ENCODE assay signal across 18 mouse cellular contexts in the genomic region with DNA sequence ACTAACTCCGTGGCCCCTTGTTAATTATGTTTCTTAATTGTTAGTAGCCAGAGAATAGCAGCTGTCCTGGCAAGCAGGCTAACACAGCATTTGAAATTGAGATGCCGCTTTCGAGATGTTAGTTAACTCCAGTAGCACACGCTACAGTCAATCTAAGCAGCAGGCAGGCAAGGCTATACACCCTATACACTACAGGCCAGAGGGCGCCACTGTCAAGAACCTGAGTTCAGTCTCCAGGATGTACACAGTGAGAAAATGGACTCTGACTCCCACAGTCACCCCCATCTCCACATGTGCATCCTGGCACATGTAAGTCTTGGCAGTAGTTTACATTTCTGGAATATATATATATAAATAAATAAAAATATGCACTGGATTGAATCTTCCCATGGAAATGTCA. TPM values are rescaled to one million over a fixed set of nuclear protein-coding genes. Genes with fewer than 3 reads are reported as not detected.
DNase-seq lines count a peak whose midpoint lies in the region; ATAC-seq and TF ChIP-seq lines count a peak whose summit lies in the region.
"Had no signal": no experiment of that assay in that cellular context is flagged by ENCODE, and none has a peak within 500 bp of the region (broad histone marks: within the 10 kb centered on the region; RNA-seq: fewer than 3 reads in every experiment).

No protein-coding gene starts in this region.

- no peak overlapping the region for H3K9ac ChIP-seq in heart, adult 2 months (ENCODE audit: low read depth, low read length)
- no peak overlapping the region for H3K9ac ChIP-seq in heart, embryonic 12.5 days
- no peak overlapping the region for H3K9ac ChIP-seq in lung, embryonic 14.5 days
- no peak overlapping the region for H3K9ac ChIP-seq in CH12.LX (ENCODE audit: insufficient read depth, low read depth)
- H3K9ac ChIP-seq: embryonic facial prominence, embryonic 13.5 days; hindbrain, embryonic 15.5 days; kidney, embryonic 15.5 days; midbrain, embryonic 13.5 days had no signal

- TF ChIP-seq EP300 in heart, adult 2 months (IDR thresholded peaks at IDR 0.05; ENCODE audit: insufficient read depth, low read depth, low read length) = no peak
- TF ChIP-seq EP300 in CH12.LX (IDR thresholded peaks at IDR 0.05; ENCODE audit: low read length) = no peak

- in situ Hi-C loops in CH12.LX (cut with MboI; ENCODE audit: low pct_ligation_motif_present, low pct_unique_long_range_greater_than_20kb, low sequenced_read_pairs) = no loop called here

- ATAC-seq in heart, embryonic 12.5 days (ENCODE audit: insufficient number of reproducible peaks, low FRiP score) = no peak
- ATAC-seq in lung, embryonic 14.5 days (ENCODE audit: insufficient read depth) = no peak
- no peak for ATAC-seq in activated CD4-positive, CD25-positive, alpha-beta regulatory T cell, adult 4 months
- ATAC-seq: midbrain, embryonic 13.5 days had no signal

- dilution Hi-C loops in CH12.LX (cut with MboI; ENCODE audit: extremely low pct_ligation_motif_present, extremely low pct_unique_long_range_greater_than_20kb, low sequenced_read_pairs) = no loop called here

- TF ChIP-seq POLR2A in heart, adult 2 months (IDR thresholded peaks at IDR 0.05; ENCODE audit: insufficient read depth, low read depth, low read length) = no peak
- TF ChIP-seq POLR2A in CH12.LX (IDR thresholded peaks at IDR 0.05; ENCODE audit: low read depth, low read length) = no peak
- TF ChIP-seq POLR2A in embryonic fibroblast, embryonic 13.5 days (IDR thresholded peaks at IDR 0.05; ENCODE audit: low read depth, low read length) = no peak

- no peak overlapping the region for H3K4me3 ChIP-seq in heart, adult 2 months
- no peak overlapping the region for H3K4me3 ChIP-seq in heart, embryonic 12.5 days
- no peak overlapping the region for H3K4me3 ChIP-seq in lung, embryonic 14.5 days (ENCODE audit: low read depth, low read length)
- H3K4me3 ChIP-seq in CH12.LX (replicated peaks in 1 of 3; ENCODE audit: low read depth in 2 of 3, low read length in 2 of 3, poor library complexity in 1 of 3) = no peak overlapping the region
- no peak overlapping the region for H3K4me3 ChIP-seq in embryonic fibroblast, embryonic 13.5 days (ENCODE audit: insufficient read depth, low read length)
- H3K4me3 ChIP-seq: embryonic facial prominence, embryonic 13.5 days; hindbrain, embryonic 15.5 days; kidney, embryonic 15.5 days; midbrain, embryonic 13.5 days had no signal

- H3K27me3 ChIP-seq in heart, adult 2 months (ENCODE audit: control insufficient read depth, insufficient read depth, low read length) = no peaks in the 10 kb centered on the region
- H3K27me3 ChIP-seq in heart, embryonic 12.5 days (replicated peaks) = 0 out of 2 replicates have a peak, but pooled peaks cover 8% of the 10 kb centered on the region
- no peaks in the 10 kb centered on the region for H3K27me3 ChIP-seq in lung, embryonic 14.5 days (ENCODE audit: insufficient read depth, low read length)
- no peaks in the 10 kb centered on the region for H3K27me3 ChIP-seq in CH12.LX (replicated peaks)
- H3K27me3 ChIP-seq: hindbrain, embryonic 15.5 days; kidney, embryonic 15.5 days; midbrain, embryonic 13.5 days had no signal

- H3K4me1 ChIP-seq in heart, adult 2 months (ENCODE audit: control insufficient read depth, insufficient read depth, low read length) = peaks cover 2% of the 10 kb centered on the region; the same call in 1 of the 2 replicates
- H3K4me1 ChIP-seq in heart, embryonic 12.5 days (replicated peaks) = no peaks in the 10 kb centered on the region; the same call in 1 of the 2 replicates
- no peaks in the 10 kb centered on the region for H3K4me1 ChIP-seq in lung, embryonic 14.5 days (ENCODE audit: insufficient read depth)
- no peaks in the 10 kb centered on the region for H3K4me1 ChIP-seq in CH12.LX (ENCODE audit: control insufficient read depth in 1 of 2, insufficient read depth in 2 of 2)
- peaks cover 7% of the 10 kb centered on the region for H3K4me1 ChIP-seq in embryonic fibroblast, embryonic 13.5 days (ENCODE audit: control insufficient read depth, insufficient read depth, low read length)
- H3K4me1 ChIP-seq: hindbrain, embryonic 15.5 days; kidney, embryonic 15.5 days; midbrain, embryonic 13.5 days had no signal

- peak; percentile 41 for TF ChIP-seq RAD21 in CH12.LX (IDR thresholded peaks at IDR 0.05; ENCODE audit: low read depth, low read length)

- H3K36me3 ChIP-seq in heart, adult 2 months (ENCODE audit: control insufficient read depth, insufficient read depth, low read length) = no peaks in the 10 kb centered on the region
- no peaks in the 10 kb centered on the region for H3K36me3 ChIP-seq in heart, embryonic 12.5 days
- H3K36me3 ChIP-seq in lung, embryonic 14.5 days (ENCODE audit: insufficient read depth) = no peaks in the 10 kb centered on the region
- H3K36me3 ChIP-seq in CH12.LX (replicated peaks in 1 of 2; ENCODE audit: control insufficient read depth in 1 of 2, insufficient read depth in 1 of 2, low read length in 1 of 2) = no peaks in the 10 kb centered on the region
- H3K36me3 ChIP-seq: embryonic facial prominence, embryonic 13.5 days; hindbrain, embryonic 15.5 days; kidney, embryonic 15.5 days; midbrain, embryonic 13.5 days had no signal

- DNase-seq in heart, adult 2 months = no peak
- DNase-seq in lung, embryonic 14.5 days = no peak
- DNase-seq in lung, postnatal 14 days = no peak
- DNase-seq in CH12.LX (ENCODE audit: extremely low read depth) = no peak
- no peak for DNase-seq in MN1 (ENCODE audit: low spot score)
- DNase-seq: cerebellum, postnatal 36 days; liver; lung, postnatal 10 days had no signal

- H3K9me3 ChIP-seq in heart, embryonic 12.5 days (replicated peaks) = no peaks in the 10 kb centered on the region
- no peaks in the 10 kb centered on the region for H3K9me3 ChIP-seq in lung, embryonic 14.5 days (ENCODE audit: low read depth, low read length)
- no peaks in the 10 kb centered on the region for H3K9me3 ChIP-seq in CH12.LX (replicated peaks; ENCODE audit: low read length)
- H3K9me3 ChIP-seq: embryonic facial prominence, embryonic 13.5 days; hindbrain, embryonic 15.5 days; kidney, embryonic 15.5 days; midbrain, embryonic 13.5 days had no signal

- WGBS in heart, adult 2 months = 93% methylated on average over 5 of the region's 5 CpGs
- 87% methylated on average over 5 of the region's 5 CpGs for WGBS in heart, embryonic 12.5 days
- 83% methylated on average over 5 of the region's 5 CpGs for WGBS in lung, embryonic 14.5 days

- TF ChIP-seq CTCF in heart, adult 2 months (IDR thresholded peaks at IDR 0.05) = 0 out of 2 replicates have a peak, but pooled peaks have one; percentile 4
- TF ChIP-seq CTCF in lung, embryonic 14.5 days (IDR thresholded peaks at IDR 0.05; ENCODE audit: low read depth) = peak; percentile 22
- TF ChIP-seq CTCF in CH12.LX (conservative IDR thresholded peaks at IDR 0.05 in 1 of 2, IDR thresholded peaks at IDR 0.05 in 1 of 2; ENCODE audit: low read depth in 2 of 2, low read length in 2 of 2) = peak in 1 of 2 experiments; percentile 57; a peak in 2 of 4 replicates
- TF ChIP-seq CTCF in embryonic fibroblast, embryonic 13.5 days (IDR thresholded peaks at IDR 0.05; ENCODE audit: borderline replicate concordance, insufficient read depth, low read length) = peak; percentile 3; the same call in 1 of the 2 replicates

- H3K4me2 ChIP-seq in heart, embryonic 12.5 days = no peak overlapping the region
- H3K4me2 ChIP-seq in lung, embryonic 14.5 days = no peak overlapping the region
- no peak overlapping the region for H3K4me2 ChIP-seq in CH12.LX (ENCODE audit: insufficient read depth, low read depth, poor library complexity, severe bottlenecking)
- H3K4me2 ChIP-seq: embryonic facial prominence, embryonic 13.5 days; hindbrain, embryonic 15.5 days; kidney, embryonic 15.5 days; midbrain, embryonic 13.5 days had no signal

- H3K79me2 ChIP-seq in heart, adult 2 months (replicated peaks; ENCODE audit: control insufficient read depth, insufficient read depth, low read length) = no peaks in the 10 kb centered on the region
- H3K79me2 ChIP-seq in CH12.LX (replicated peaks; ENCODE audit: control insufficient read depth, extremely low read depth, insufficient read depth, poor library complexity, severe bottlenecking) = no peaks in the 10 kb centered on the region

- no peak overlapping the region for H3K27ac ChIP-seq in heart, adult 2 months
- H3K27ac ChIP-seq in heart, embryonic 12.5 days (ENCODE audit: poor library complexity, severe bottlenecking) = no peak overlapping the region
- no peak overlapping the region for H3K27ac ChIP-seq in lung, embryonic 14.5 days (ENCODE audit: low read depth)
- H3K27ac ChIP-seq in CH12.LX (ENCODE audit: insufficient read depth, low read depth) = no peak overlapping the region
- no peak overlapping the region for H3K27ac ChIP-seq in embryonic fibroblast, embryonic 13.5 days (ENCODE audit: insufficient read depth, low read length)
- H3K27ac ChIP-seq: embryonic facial prominence, embryonic 13.5 days; hindbrain, embryonic 15.5 days; kidney, embryonic 15.5 days; midbrain, embryonic 13.5 days had no signal

- intact Hi-C loops in heart, adult 2 months (cut with DNase I) = no loop called here

TF ChIP-seq in CH12.LX, 34 proteins besides CTCF, POLR2A, EP300 and RAD21:
- TF ChIP-seq SMC3 (IDR thresholded peaks at IDR 0.05; ENCODE audit: low read depth, low read length) (peak; percentile 58), ZKSCAN1 (IDR thresholded peaks at IDR 0.05; ENCODE audit: borderline replicate concordance, low read depth, low read length) (no peak)
TF ChIP-seq in CH12.LX: peak in this region for 1.

RNA-seq across cellular contexts. Expression of a gene that starts 22.6 kb away (rescaled TPM):
- total RNA-seq in heart, adult 2 months (2021) = not detected
- 0.06 TPM in 1 of 2 replicates, not detected in the other for polyA plus RNA-seq in heart, adult 2 months (2012; rRNA removed)
- polyA plus RNA-seq in heart, embryonic 12.5 days (2016; fragmentation: Nextera tagmentation; extraction: Ambion mirVana) = 0.08 TPM in 1 of 2 replicates, not detected in the other
- 0.05 and 0.08 TPM in 2 replicates for polyA plus RNA-seq in lung, embryonic 14.5 days (2014; fragmentation: Nextera tagmentation; extraction: Ambion mirVana)
- total RNA-seq in CH12.LX (2012; rRNA removed) (0.04 TPM in 2 replicates), CH12.LX (2014; rRNA removed) (0.08 and 0.15 TPM in 2 replicates)
- 0.18 and 0.21 TPM in 2 replicates for polyA plus RNA-seq in CH12.LX (2012; ENCODE audit: insufficient read length, low read depth)
- polyA plus RNA-seq in embryonic fibroblast, embryonic 13.5 days (2011; ENCODE audit: insufficient read length, low read depth, missing spikeins) = not detected in 2 replicates
- polyA plus RNA-seq in activated CD4-positive, CD25-positive, alpha-beta regulatory T cell, adult 4 months (2017; shearing (Covaris generic)) = not detected
- total RNA-seq: granulocyte monocyte progenitor cell, adult 5-6 weeks; left cerebral cortex, postnatal 10 days had no signal
- polyA plus RNA-seq: embryonic facial prominence, embryonic 13.5 days; spleen, adult 2 months had no signal

RNA-seq across cellular contexts. Expression of a gene that starts 22.8 kb away (rescaled TPM):
- 10 to 100 TPM; 17.0 to 19.2 TPM for total RNA-seq in heart, adult 2 months (2021)
- 6.8 and 10.9 TPM in 2 replicates for polyA plus RNA-seq in heart, adult 2 months (2012; rRNA removed)
- polyA plus RNA-seq in heart, embryonic 12.5 days (2016; fragmentation: Nextera tagmentation; extraction: Ambion mirVana) = 23.2 and 26.2 TPM in 2 replicates
- 27.3 and 29.1 TPM in 2 replicates for polyA plus RNA-seq in lung, embryonic 14.5 days (2014; fragmentation: Nextera tagmentation; extraction: Ambion mirVana)
- 14.3 and 14.5 TPM in 2 replicates for total RNA-seq in CH12.LX (2012; rRNA removed)
- total RNA-seq in CH12.LX (2014; rRNA removed) = 14.3 and 14.5 TPM in 2 replicates
- 27.8 and 36.6 TPM in 2 replicates for polyA plus RNA-seq in CH12.LX (2012; ENCODE audit: insufficient read length, low read depth)
- polyA plus RNA-seq in embryonic fibroblast, embryonic 13.5 days (2011; ENCODE audit: insufficient read length, low read depth, missing spikeins) = 16.2 and 18.2 TPM in 2 replicates
- polyA plus RNA-seq in activated CD4-positive, CD25-positive, alpha-beta regulatory T cell, adult 4 months (2017; shearing (Covaris generic)) = 10 to 100 TPM; 37.0 to 38.5 TPM
